Mouse (Mus musculus): ENCODE data around the gene Lyl1. TPM values are rescaled to one million over a fixed set of nuclear protein-coding genes. Genes with fewer than 3 reads are reported as not detected.
A peak's percentile ranks its signal among the peaks of the same experiment; 100 is the strongest.

Gene Lyl1
- total RNA-seq, 2 experiments from 2014 or later = 9.6 to 10.6 TPM

DNA sequence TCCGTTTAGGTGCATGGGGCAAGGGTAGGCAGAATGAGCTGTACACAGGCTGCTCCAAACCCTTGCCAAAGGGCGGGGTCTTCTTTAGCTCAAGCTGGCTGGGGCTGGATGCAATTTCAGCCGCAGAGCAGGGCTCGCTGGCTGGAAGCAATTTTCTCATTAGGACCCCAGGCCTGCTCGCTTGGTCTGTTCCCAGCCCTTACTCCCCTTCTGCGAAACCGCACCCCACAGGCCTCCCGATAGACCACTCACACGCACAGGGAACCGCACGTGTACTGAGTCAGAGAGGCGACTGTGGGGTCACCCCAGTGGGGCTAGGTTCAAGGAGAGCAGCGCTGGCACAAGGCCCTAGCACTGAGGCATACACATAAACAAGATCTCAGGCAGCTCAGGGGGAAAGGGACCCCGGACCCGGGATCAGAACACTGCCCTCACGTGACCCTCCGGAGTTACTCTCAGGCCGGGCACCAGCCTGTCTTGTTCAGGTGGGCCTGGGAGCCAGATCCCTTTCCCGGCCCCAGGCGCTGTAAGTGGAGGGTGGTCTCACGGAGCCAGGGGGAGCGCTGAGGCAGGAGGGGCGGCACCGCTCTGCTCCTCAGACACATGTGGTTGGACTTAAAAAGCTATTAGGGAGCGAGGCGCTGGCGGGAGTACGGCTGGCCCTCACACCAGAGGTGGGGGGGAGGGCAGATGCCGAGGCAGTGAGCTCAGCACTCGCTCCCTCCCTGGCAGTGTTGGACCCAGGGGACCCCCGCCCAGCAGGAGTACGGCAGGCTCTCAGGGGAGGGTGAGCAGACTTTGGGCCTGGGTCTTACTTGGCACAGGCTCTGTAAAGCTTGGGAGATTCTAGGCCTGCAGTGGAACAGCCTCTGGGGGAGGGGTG is 41.2 kb downstream of the Lyl1 start:
- peak; percentile 81 for DNase-seq

GRCm38 (mm10) chr8:84743054-84743415 is 41.8 kb downstream of the Lyl1 start:
- no peak for DNase-seq

DNA sequence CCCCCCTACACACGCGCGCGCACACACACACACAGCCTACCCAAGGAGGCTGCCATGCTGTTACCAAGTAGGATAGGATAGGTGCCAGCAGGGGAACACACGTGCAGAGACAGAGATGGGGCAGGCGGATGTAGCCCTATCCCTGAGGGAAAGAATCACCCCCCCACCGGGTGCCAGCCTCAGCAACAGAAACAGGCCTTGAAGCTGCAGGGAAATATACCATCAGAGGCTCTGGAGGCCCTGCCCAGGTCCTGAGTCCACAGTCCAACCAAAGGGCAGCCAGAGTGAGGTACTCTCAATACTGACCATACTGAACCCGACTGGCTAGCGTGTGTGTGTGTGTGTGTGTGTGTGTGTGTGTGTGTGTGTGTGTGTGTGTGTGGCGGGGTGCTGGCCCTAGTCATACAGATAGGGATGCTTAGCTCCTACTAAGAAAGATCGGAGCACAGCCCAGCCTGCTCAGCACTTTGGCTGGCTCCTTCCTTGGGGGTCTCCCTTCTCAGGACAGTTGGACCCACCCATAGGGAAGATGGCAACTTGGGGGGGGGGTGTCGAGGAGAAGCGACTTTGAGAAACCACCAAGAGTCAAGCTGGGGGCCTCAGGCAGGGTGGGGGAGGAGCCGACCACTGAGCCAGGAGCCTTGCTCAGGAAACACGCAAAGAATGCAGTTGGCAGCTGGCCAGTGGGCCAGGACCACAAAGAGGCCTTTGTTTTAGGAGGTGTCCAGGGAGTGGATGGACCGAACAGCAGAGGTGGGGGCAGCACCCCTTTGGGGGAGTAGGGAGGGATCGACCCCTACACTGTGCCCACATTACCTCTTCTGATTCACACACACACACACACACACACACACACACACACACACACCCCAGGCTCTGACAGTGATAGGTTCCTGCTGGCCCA is 42.5 kb downstream of the Lyl1 start:
- peak; percentile 92 for DNase-seq

DNA sequence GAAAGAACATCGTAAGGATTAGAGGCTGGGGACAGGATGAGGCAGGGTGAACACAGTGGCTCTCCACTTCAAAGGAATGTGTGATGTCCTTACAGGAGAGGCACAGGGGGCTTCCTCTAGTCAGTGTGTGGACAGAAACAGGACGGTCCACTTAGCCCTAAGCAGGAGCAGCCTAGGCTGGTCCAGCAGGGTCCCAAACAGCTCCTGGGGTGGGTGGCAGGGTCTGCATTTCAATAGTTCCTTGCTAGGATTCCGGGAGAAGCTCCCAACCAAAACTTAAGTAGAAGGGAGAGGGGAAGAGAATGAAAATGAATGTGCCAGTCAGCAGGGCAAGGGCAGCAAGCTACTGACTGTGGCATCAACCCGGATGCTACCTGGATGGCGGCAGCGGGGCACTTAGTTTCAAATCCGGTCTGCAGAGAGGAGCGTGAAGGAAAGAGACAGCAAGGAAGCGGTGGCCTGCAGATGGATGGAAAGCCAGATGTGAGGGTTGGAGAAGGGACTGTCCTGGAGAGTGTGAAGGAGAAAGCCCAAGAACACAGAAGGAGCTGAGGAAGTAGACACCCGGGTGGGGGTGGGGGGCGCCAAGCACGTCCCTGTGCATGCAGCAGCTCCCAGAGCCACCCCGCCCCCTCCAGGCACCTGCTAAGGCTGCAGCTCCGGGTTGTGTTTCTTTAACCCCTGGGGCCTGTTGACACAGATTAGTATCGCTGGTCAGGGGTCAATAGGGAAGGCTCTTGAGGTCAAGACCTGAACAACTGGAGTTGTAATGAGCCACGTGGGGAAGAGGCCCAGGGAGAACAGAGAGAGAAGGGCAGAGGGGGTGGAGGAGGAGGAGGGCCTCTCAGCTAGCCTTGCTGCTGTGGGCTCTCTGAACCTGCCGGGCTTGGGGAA is 44.0 kb downstream of the Lyl1 start:
- no peak for DNase-seq

DNA sequence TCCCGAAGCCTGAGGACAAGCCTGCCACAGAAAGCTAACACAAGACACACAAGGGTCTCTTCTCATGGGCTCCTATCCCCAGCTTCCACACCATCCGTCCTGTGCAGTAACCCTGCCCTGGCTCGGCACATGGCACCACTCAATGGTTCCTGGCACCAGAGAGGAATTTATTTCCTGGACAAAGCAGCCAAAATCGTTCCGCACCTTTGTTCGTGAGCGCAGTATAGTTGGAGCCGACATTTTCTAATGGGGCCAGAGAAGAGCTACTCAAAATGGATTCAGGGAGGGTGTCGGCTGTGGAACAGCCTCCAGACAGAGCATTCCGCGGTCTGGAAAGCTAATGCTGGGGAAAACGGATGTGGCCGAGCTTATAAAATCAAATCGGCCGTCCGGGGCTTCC is 48.3 kb downstream of the Lyl1 start:
- DNase-seq = no peak

- DNase-seq = no peak
These were observed 51.7 kb downstream of the Lyl1 start for GRCm38 (mm10) chr8:84752734-84753582.

Other genes starting within 250 kb of the Lyl1 start
- 10 to 100 TPM; 33.3 to 35.5 TPM for gene Ier2, start 38.6 kb upstream of the Lyl1 start, total RNA-seq (2021)
- gene Trmt1, start 15.2 kb upstream of the Lyl1 start, total RNA-seq (2021) = 10 to 100 TPM; 47.4 to 48.8 TPM
- 10 to 100 TPM; 65.0 to 68.7 TPM for gene Nacc1, start 13.6 kb upstream of the Lyl1 start, total RNA-seq (2021)
- 1 to 10 TPM; 1.1 to 1.3 TPM for gene G430095P16Rik, start 21.6 kb downstream of the Lyl1 start, total RNA-seq (2021)
- 100 to 1,000 TPM; 189 to 211 TPM for gene Nfix, start 98.9 kb downstream of the Lyl1 start, total RNA-seq (2021)
- 1 to 10 TPM; 3.4 to 3.6 TPM for gene Dand5, start 121.4 kb downstream of the Lyl1 start, total RNA-seq (2021)
- 10 to 100 TPM; 24.2 to 26.2 TPM for gene Gadd45gip1, start 130.1 kb downstream of the Lyl1 start, total RNA-seq (2021)
- 10 to 100 TPM; 90.9 to 91.8 TPM for gene Rad23a, start 139.2 kb downstream of the Lyl1 start, total RNA-seq (2021)
- 100 to 1,000 TPM; 320 to 358 TPM for gene Calr, start 145.5 kb downstream of the Lyl1 start, total RNA-seq (2021)
- 10 to 100 TPM; 36.3 to 37.0 TPM for gene Farsa, start 155.5 kb downstream of the Lyl1 start, total RNA-seq (2021)
- 10 to 100 TPM; 10.5 to 12.7 TPM for gene Syce2, start 170.7 kb downstream of the Lyl1 start, total RNA-seq (2021)
- gene Gcdh, start 192.5 kb downstream of the Lyl1 start, total RNA-seq (2021) = 10 to 100 TPM; 29.7 to 33.0 TPM
- under 1 TPM in 1 of 2 experiments, not detected in 1; 0.23 TPM for gene Klf1, start 200.5 kb downstream of the Lyl1 start, total RNA-seq (2021)
- 1 to 10 TPM; 6.0 to 7.1 TPM for gene Dnase2a, start 207.1 kb downstream of the Lyl1 start, total RNA-seq (2021)
- gene Mast1, start 235.9 kb downstream of the Lyl1 start, total RNA-seq (2021) = under 1 TPM; 0.09 to 0.24 TPM
- gene Rtbdn, start 245.5 kb downstream of the Lyl1 start, total RNA-seq (2021) = not detected

Data from heart, postnatal 4 days (tissue).